Mouse (Mus musculus) forebrain, postnatal 0 days (tissue): ENCODE data around the gene Arid4b. TPM values are rescaled to one million over a fixed set of nuclear protein-coding genes. Genes with fewer than 3 reads are reported as not detected.
A peak's percentile ranks its signal among the peaks of the same experiment; 100 is the strongest.

ENCODE experiments used
- ATAC-seq: fragments of 200-750 bp; cut with Nextera tagmentation; 2 replicates; pipeline ENCODE4 v1.8.0; 2017; ENCODE audit warnings: mild to moderate bottlenecking, moderate library complexity
- DNase-seq: peaks from one replicate; pipeline ENCODE4 v3.0.0-alpha.2; 2015
- H3K27ac ChIP-seq: fragments of 300-500 bp; sonication (generic); 2 replicates; pipeline ENCODE4 v1.5.1; 2014; ENCODE audit warnings: low read depth, mild to moderate bottlenecking, antibody characterized with exemption, low read length, moderate library complexity, mixed read lengths
- H3K27me3 ChIP-seq: fragments of 300-500 bp; sonication (generic); 2 replicates; pipeline ENCODE4 v1.6.1; 2014; ENCODE audit warnings: mild to moderate bottlenecking, low read length, mixed read lengths; ENCODE audit not compliant: insufficient read depth
- H3K36me3 ChIP-seq: fragments of 300-500 bp; sonication (generic); 2 replicates; pipeline ENCODE4 v1.6.1; 2014; ENCODE audit warnings: mild to moderate bottlenecking, moderate library complexity; ENCODE audit not compliant: insufficient read depth
- H3K4me1 ChIP-seq: fragments of 300-500 bp; sonication (generic); 2 replicates; pipeline ENCODE4 v1.6.1; 2014; ENCODE audit warnings: antibody characterized with exemption; ENCODE audit not compliant: insufficient read depth
- H3K4me2 ChIP-seq: fragments of 300-500 bp; sonication (generic); 2 replicates; pipeline ENCODE4 v1.6.1; 2014; ENCODE audit warnings: low read depth, mild to moderate bottlenecking, moderate library complexity
- H3K4me3 ChIP-seq: fragments of 300-500 bp; sonication (generic); 2 replicates; pipeline ENCODE4 v1.5.1; 2014; ENCODE audit warnings: low read depth, low read length, mixed read lengths
- H3K9ac ChIP-seq: fragments of 300-500 bp; sonication (generic); 2 replicates; pipeline ENCODE4 v1.6.1; 2014; ENCODE audit warnings: mild to moderate bottlenecking
- H3K9me3 ChIP-seq: fragments of 300-500 bp; sonication (generic); 2 replicates; pipeline ENCODE4 v1.6.1; 2016; ENCODE audit warnings: low read length
- CTCF ChIP-seq: sonication (generic); IDR thresholded peaks from 2 replicates; pipeline ENCODE4 v1.5.1; 2016; ENCODE audit warnings: antibody characterized with exemption, control low read depth, low read depth
- WGBS: fragments of 180-500 bp; shearing (Covaris S2); extraction: QIAGEN DNeasy Blood & Tissue Kit; methylation state at CpG from one replicate; pipeline ENCODE4 v1.1.7; 2014; 5-methylcytosine and 5-hydroxymethylcytosine counted together
- polyA plus RNA-seq: library from polyadenylated mRNA; unstranded; fragments of >200 nt; fragmentation: Nextera tagmentation; extraction: Ambion mirVana; gene quantifications from 2 replicates; pipeline ENCODE4 v1.2.1, GENCODE M21; 2015
- total RNA-seq: library from RNA; depleted of rRNA; stranded (reverse); fragments of >200 nt; gene quantifications from 2 replicates; pipeline ENCODE4 v1.2.3, GENCODE M21; 2014; rRNA removed

The Arid4b gene
- total and polyA plus RNA-seq, 2 experiments from 2014 or later, result 37.0 to 56.3 TPM

GRCm38 (mm10) chr13:14115805-14116204 is 52.8 kb downstream of the Arid4b start:
- H3K4me2 ChIP-seq, result no peak overlapping the region
- 94% methylated on average over 2 of the region's 2 CpGs for WGBS
- H3K27ac ChIP-seq, result no peak overlapping the region
- no peaks in the 10 kb centered on the region for H3K27me3 ChIP-seq
- no peak for TF ChIP-seq CTCF
- H3K4me1 ChIP-seq, result no peaks in the 10 kb centered on the region
- H3K4me3 ChIP-seq, result no peak overlapping the region
- H3K9ac ChIP-seq, result no peak overlapping the region
- ATAC-seq (no peak), DNase-seq (no peak)
- H3K9me3 ChIP-seq, result no peaks in the 10 kb centered on the region
- H3K36me3 ChIP-seq, result no peaks in the 10 kb centered on the region

DNA sequence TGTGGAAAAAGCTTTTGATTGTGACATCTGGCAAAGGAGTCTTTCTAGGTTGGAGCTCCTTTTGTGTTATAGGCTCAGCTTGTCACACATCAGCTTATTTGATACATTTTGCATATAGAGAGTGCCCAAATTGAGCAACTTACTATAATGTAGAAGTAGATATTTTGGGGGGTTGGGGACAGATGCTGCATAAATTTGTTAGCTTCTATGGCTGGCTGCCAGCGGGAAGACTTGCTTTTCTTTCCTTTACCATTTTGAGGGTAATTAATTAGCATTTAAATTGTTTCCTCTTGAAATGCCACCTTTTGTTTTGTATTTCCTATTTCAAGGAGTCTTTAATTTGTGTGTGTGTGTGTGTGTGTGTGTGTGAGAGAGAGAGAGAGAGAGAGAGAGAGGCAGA is 68.6 kb downstream of the Arid4b start:
- ATAC-seq, result no peak
- WGBS, result 31% methylated on average over 1 of the region's 1 CpGs
- Histone ChIP-seq H3K27me3 (no peaks in the 10 kb centered on the region), H3K4me3 (no peak overlapping the region), H3K36me3 (peaks cover 9% of the 10 kb centered on the region; the same call in 1 of the 2 replicates), H3K4me1 (no peaks in the 10 kb centered on the region), H3K4me2 (no peak overlapping the region), H3K9me3 (no peaks in the 10 kb centered on the region), H3K9ac (no peak overlapping the region), H3K27ac (no peak overlapping the region)
- peak; percentile 17 for DNase-seq
- no peak for TF ChIP-seq CTCF

- Histone ChIP-seq H3K36me3 (peaks cover 2% of the 10 kb centered on the region), H3K4me3 (no peak overlapping the region), H3K4me1 (no peaks in the 10 kb centered on the region), H3K9me3 (no peaks in the 10 kb centered on the region), H3K27ac (no peak overlapping the region), H3K9ac (no peak overlapping the region), H3K27me3 (no peaks in the 10 kb centered on the region), H3K4me2 (no peak overlapping the region)
- WGBS, result 98% methylated on average over 2 of the region's 2 CpGs
- ATAC-seq, result no peak
- DNase-seq, result no peak
- TF ChIP-seq CTCF, result peak; percentile 27; the same call in 1 of the 2 replicates
Observed at GRCm38 (mm10) chr13:14142294-14142966, 79.4 kb downstream of the Arid4b start.

- no peak overlapping the region for H3K27ac ChIP-seq
- H3K36me3 ChIP-seq, result no peaks in the 10 kb centered on the region
- H3K27me3 ChIP-seq, result no peaks in the 10 kb centered on the region
- 93% methylated on average over 1 of the region's 1 CpGs for WGBS
- H3K9me3 ChIP-seq, result no peaks in the 10 kb centered on the region
- DNase-seq (peak; percentile 11), ATAC-seq (peak; percentile 48; the same call in 1 of the 2 replicates)
- peak; percentile 51 for TF ChIP-seq CTCF
- no peak overlapping the region for H3K9ac ChIP-seq
- no peak overlapping the region for H3K4me2 ChIP-seq
- no peak overlapping the region for H3K4me3 ChIP-seq
- no peaks in the 10 kb centered on the region for H3K4me1 ChIP-seq
Observed at GRCm38 (mm10) chr13:14177989-14178388, 115.0 kb downstream of the Arid4b start.

GRCm38 (mm10) chr13:14179669-14180068 is 116.6 kb downstream of the Arid4b start:
- H3K36me3 ChIP-seq, result peaks cover 4% of the 10 kb centered on the region; the same call in 1 of the 2 replicates
- no peak overlapping the region for H3K27ac ChIP-seq
- no peak overlapping the region for H3K4me3 ChIP-seq
- H3K4me2 ChIP-seq, result no peak overlapping the region
- ATAC-seq, result no peak
- H3K4me1 ChIP-seq, result no peaks in the 10 kb centered on the region
- no peaks in the 10 kb centered on the region for H3K27me3 ChIP-seq
- no peaks in the 10 kb centered on the region for H3K9me3 ChIP-seq
- H3K9ac ChIP-seq, result no peak overlapping the region
- no peak for DNase-seq
- 90% methylated on average over 3 of the region's 3 CpGs for WGBS
- no peak for TF ChIP-seq CTCF

DNA sequence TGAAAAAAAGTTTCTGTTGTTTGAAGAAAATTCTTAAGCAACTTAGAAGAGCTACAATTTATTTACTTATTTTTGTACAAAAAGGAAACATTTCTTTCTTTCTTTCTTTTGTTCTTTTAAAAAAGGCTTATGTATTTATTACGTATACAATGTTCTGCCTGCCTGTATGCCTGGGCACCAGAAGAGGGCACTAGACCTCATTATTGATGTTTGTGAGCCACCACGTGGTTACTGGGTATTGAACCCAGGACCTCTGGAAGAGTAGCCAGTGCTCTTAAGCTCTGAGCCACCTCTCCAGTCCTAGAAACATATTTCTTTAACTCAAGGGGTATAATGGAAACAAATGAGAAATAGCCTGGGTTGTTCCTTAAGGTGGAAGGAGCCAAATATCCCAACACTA is 182.9 kb downstream of the Arid4b start:
- Histone ChIP-seq H3K4me2 (no peak overlapping the region), H3K4me1 (no peaks in the 10 kb centered on the region), H3K9me3 (no peaks in the 10 kb centered on the region), H3K9ac (no peak overlapping the region), H3K4me3 (no peak overlapping the region), H3K27me3 (no peaks in the 10 kb centered on the region), H3K27ac (no peak overlapping the region), H3K36me3 (peaks cover 18% of the 10 kb centered on the region)
- WGBS, result 45% methylated on average over 2 of the region's 2 CpGs
- no peak for ATAC-seq
- TF ChIP-seq CTCF, result 0 out of 2 replicates have a peak, but pooled peaks have one; percentile 11
- DNase-seq, result no peak

Other genes starting within 250 kb of the Arid4b start
- 20.4 and 22.0 TPM in 2 replicates for gene B3galnt2, start 108.8 kb upstream of the Arid4b start, total RNA-seq
- 5.9 and 9.8 TPM in 2 replicates for gene B3galnt2, start 108.8 kb upstream of the Arid4b start, polyA plus RNA-seq
- 92.9 and 109 TPM in 2 replicates for gene Tbce, start 23.6 kb upstream of the Arid4b start, total RNA-seq
- gene Tbce, start 23.6 kb upstream of the Arid4b start, polyA plus RNA-seq, result 75.2 and 83.0 TPM in 2 replicates
- gene Ggps1, start 256 bp downstream of the Arid4b start, total RNA-seq, result 85.2 and 107 TPM in 2 replicates
- 71.4 and 73.0 TPM in 2 replicates for gene Ggps1, start 256 bp downstream of the Arid4b start, polyA plus RNA-seq